Mouse (Mus musculus): Measurements from ENCODE around the gene Hoxb8. TPM values are rescaled to one million over a fixed set of nuclear protein-coding genes. Genes with fewer than 3 reads are reported as not detected.

The Hoxb8 gene
- polyA plus RNA-seq, 1 experiment from 2014 or later: not detected

GRCm38 (mm10) chr11:96333241-96334001 lies 51.7 kb downstream of the Hoxb8 start:
- Histone ChIP-seq H3K9me3 (no peaks in the 10 kb centered on the region), H3K27ac (no peak overlapping the region), H3K27me3 (ENCODE audit: poor library complexity, severe bottlenecking) (peaks cover 100% of the 10 kb centered on the region), H3K4me3 (no peak overlapping the region), H3K36me3 (replicated peaks) (no peaks in the 10 kb centered on the region), H3K4me1 (peaks cover 6% of the 10 kb centered on the region; the same call in 1 of the 2 replicates)
- DNase-seq (ENCODE audit: extremely low spot score, low spot score): no peak
- 3% methylated on average over 17 of the region's 17 CpGs for WGBS

GRCm38 (mm10) chr11:96334002-96334364 lies 52.3 kb downstream of the Hoxb8 start:
- Histone ChIP-seq H3K36me3 (replicated peaks) (no peaks in the 10 kb centered on the region), H3K9me3 (no peaks in the 10 kb centered on the region), H3K27ac (no peak overlapping the region), H3K27me3 (ENCODE audit: poor library complexity, severe bottlenecking) (peaks cover 100% of the 10 kb centered on the region), H3K4me1 (peaks cover 6% of the 10 kb centered on the region; the same call in 1 of the 2 replicates), H3K4me3 (no peak overlapping the region)
- WGBS: 0% methylated on average over 2 of the region's 2 CpGs
- no peak for DNase-seq (ENCODE audit: extremely low spot score, low spot score)

MicroRNA genes within 50 kb of the gene (microRNA counts, 519-probe panel; counts per million panel counts)
- microRNA mmu-miR-10a: 341 counts per million, percentile 65 among the panel's probes with 10 or more counts
- 341 counts per million, percentile 65 among the panel's probes with 10 or more counts for microRNA mmu-miR-196a

Small RNA genes lying within 50 kb of the gene (microRNA-seq; reads per million reads assigned to microRNA genes)
- gene Mir10a (142 reads per million, percentile 51 among the genes with 10 or more reads in this experiment), gene Mir196a-1 (not detected)

Other genes with a start within 250 kb of the Hoxb8 start
- 107 and 109 TPM in 2 replicates for gene Snf8, start 247.0 kb upstream of the Hoxb8 start, polyA plus RNA-seq (2016; fragmentation: Nextera tagmentation; extraction: Ambion mirVana)
- 27.5 TPM in 2 replicates for gene Ube2z, start 216.5 kb upstream of the Hoxb8 start, polyA plus RNA-seq (2016; fragmentation: Nextera tagmentation; extraction: Ambion mirVana)
- 557 and 584 TPM in 2 replicates for gene Atp5g1, start 206.2 kb upstream of the Hoxb8 start, polyA plus RNA-seq (2016; fragmentation: Nextera tagmentation; extraction: Ambion mirVana)
- gene Calcoco2, start 169.9 kb upstream of the Hoxb8 start, polyA plus RNA-seq (2016; fragmentation: Nextera tagmentation; extraction: Ambion mirVana): not detected in 2 replicates
- gene Ttll6, start 148.1 kb upstream of the Hoxb8 start, polyA plus RNA-seq (2016; fragmentation: Nextera tagmentation; extraction: Ambion mirVana): not detected in 2 replicates
- not detected in 2 replicates for gene Hoxb13, start 87.6 kb upstream of the Hoxb8 start, polyA plus RNA-seq (2016; fragmentation: Nextera tagmentation; extraction: Ambion mirVana)
- not detected in 2 replicates for gene Hoxb9, start 10.4 kb upstream of the Hoxb8 start, polyA plus RNA-seq (2016; fragmentation: Nextera tagmentation; extraction: Ambion mirVana)
- not detected in 2 replicates for gene Hoxb7, start 4.7 kb downstream of the Hoxb8 start, polyA plus RNA-seq (2016; fragmentation: Nextera tagmentation; extraction: Ambion mirVana)
- gene Hoxb6, start 10.6 kb downstream of the Hoxb8 start, polyA plus RNA-seq (2016; fragmentation: Nextera tagmentation; extraction: Ambion mirVana): not detected in 2 replicates
- not detected in 2 replicates for gene Hoxb5, start 21.4 kb downstream of the Hoxb8 start, polyA plus RNA-seq (2016; fragmentation: Nextera tagmentation; extraction: Ambion mirVana)
- gene Hoxb4, start 36.4 kb downstream of the Hoxb8 start, polyA plus RNA-seq (2016; fragmentation: Nextera tagmentation; extraction: Ambion mirVana): not detected in 2 replicates
- gene Hoxb3, start 41.4 kb downstream of the Hoxb8 start, polyA plus RNA-seq (2016; fragmentation: Nextera tagmentation; extraction: Ambion mirVana): not detected in 2 replicates
- not detected in 2 replicates for gene Hoxb2, start 68.6 kb downstream of the Hoxb8 start, polyA plus RNA-seq (2016; fragmentation: Nextera tagmentation; extraction: Ambion mirVana)
- 0.07 TPM in 1 of 2 replicates, not detected in the other for gene Hoxb1, start 83.8 kb downstream of the Hoxb8 start, polyA plus RNA-seq (2016; fragmentation: Nextera tagmentation; extraction: Ambion mirVana)
- gene Skap1, start 182.7 kb downstream of the Hoxb8 start, polyA plus RNA-seq (2016; fragmentation: Nextera tagmentation; extraction: Ambion mirVana): 1.7 and 2.2 TPM in 2 replicates